10 mouse cellular contexts compared by ENCODE assay signal in genomic region chr4:133804401-133805263, GRCm38 (mm10). TPM values are rescaled to one million over a fixed set of nuclear protein-coding genes. Genes with fewer than 3 reads are reported as not detected.
DNase-seq lines count a peak whose midpoint lies in the region; ATAC-seq and TF ChIP-seq lines count a peak whose summit lies in the region.
"Had no signal": no experiment of that assay in that cellular context is flagged by ENCODE, and none has a peak within 500 bp of the region (broad histone marks: within the 10 kb centered on the region; RNA-seq: fewer than 3 reads in every experiment).

No protein-coding gene starts in this region.

- no peak for TF ChIP-seq CTCF in ES-Bruce4 (IDR thresholded peaks at IDR 0.05; ENCODE audit: low read depth, low read length)

- DNase-seq in 416B (ENCODE audit: low read depth) = peak; percentile 77
- peak; percentile 73 for DNase-seq in induced T-regulatory cell, adult 2 months (ENCODE audit: low read depth)
- DNase-seq in naive thymus-derived CD4-positive, alpha-beta T cell, adult 2 months (ENCODE audit: low read depth) = peak; percentile 51
- no peak for DNase-seq in embryo, embryonic 11 days
- no peak for DNase-seq in layer of hippocampus, postnatal 25 days (ENCODE audit: extremely low spot score in 1 of 2, low spot score in 1 of 2)
- no peak for DNase-seq in frontal cortex, postnatal 14 days (ENCODE audit: low spot score in 2 of 2)
- DNase-seq: cerebellum, postnatal 36 days had no signal

- 0 out of 2 replicates have a peak overlapping the region, but pooled peaks have one; percentile 52 for H3K27ac ChIP-seq in ES-Bruce4 (ENCODE audit: insufficient read depth, low read length)
- H3K27ac ChIP-seq in hindbrain, embryonic 16.5 days (ENCODE audit: low read depth, low read length) = no peak overlapping the region
- H3K27ac ChIP-seq: hindbrain, embryonic 15.5 days had no signal

- H3K4me1 ChIP-seq in ES-Bruce4 (ENCODE audit: control insufficient read depth, insufficient read depth, low read length) = peaks cover 4% of the 10 kb centered on the region
- H3K4me1 ChIP-seq in hindbrain, embryonic 16.5 days (ENCODE audit: control insufficient read depth, insufficient read depth, low read depth, low read length) = no peaks in the 10 kb centered on the region
- H3K4me1 ChIP-seq: hindbrain, embryonic 15.5 days had no signal

- no peak for TF ChIP-seq POLR2A in ES-Bruce4 (IDR thresholded peaks at IDR 0.05; ENCODE audit: insufficient read depth, low read length)

- no peak for ATAC-seq in hindbrain, embryonic 16.5 days

- 79% methylated on average over 15 of the region's 15 CpGs for WGBS in hindbrain, embryonic 16.5 days

- H3K36me3 ChIP-seq in ES-Bruce4 (ENCODE audit: control insufficient read depth, insufficient read depth, low read length, poor library complexity, severe bottlenecking) = no peaks in the 10 kb centered on the region
- H3K36me3 ChIP-seq in hindbrain, embryonic 16.5 days (ENCODE audit: control insufficient read depth, insufficient read depth, low read length) = no peaks in the 10 kb centered on the region
- H3K36me3 ChIP-seq: hindbrain, embryonic 15.5 days had no signal

- no peaks in the 10 kb centered on the region for H3K9me3 ChIP-seq in ES-Bruce4 (replicated peaks; ENCODE audit: control insufficient read depth, insufficient read depth, low read length, poor library complexity, severe bottlenecking)
- no peaks in the 10 kb centered on the region for H3K9me3 ChIP-seq in hindbrain, embryonic 16.5 days (ENCODE audit: control insufficient read depth, low read length)
- H3K9me3 ChIP-seq: hindbrain, embryonic 15.5 days had no signal

- no peaks in the 10 kb centered on the region for H3K27me3 ChIP-seq in ES-Bruce4 (ENCODE audit: control insufficient read depth, insufficient read depth, low read length, poor library complexity, severe bottlenecking)
- H3K27me3 ChIP-seq in hindbrain, embryonic 16.5 days (replicated peaks; ENCODE audit: control insufficient read depth, insufficient read depth, low read length) = no peaks in the 10 kb centered on the region
- H3K27me3 ChIP-seq: hindbrain, embryonic 15.5 days had no signal

- no peak overlapping the region for H3K4me2 ChIP-seq in hindbrain, embryonic 16.5 days (ENCODE audit: low read length)
- H3K4me2 ChIP-seq: hindbrain, embryonic 15.5 days had no signal

- TF ChIP-seq EP300 in ES-Bruce4 (IDR thresholded peaks at IDR 0.05; ENCODE audit: insufficient read depth, low read depth, low read length) = no peak

- no peak overlapping the region for H3K4me3 ChIP-seq in ES-Bruce4 (ENCODE audit: low read depth, low read length)
- H3K4me3 ChIP-seq in hindbrain, embryonic 16.5 days (ENCODE audit: low read length) = no peak overlapping the region
- H3K4me3 ChIP-seq: hindbrain, embryonic 15.5 days had no signal

- no peak overlapping the region; the same call in 1 of the 2 replicates for H3K9ac ChIP-seq in ES-Bruce4 (ENCODE audit: low read depth, poor library complexity, severe bottlenecking)
- no peak overlapping the region for H3K9ac ChIP-seq in hindbrain, embryonic 16.5 days (ENCODE audit: low read depth, low read length)
- H3K9ac ChIP-seq: hindbrain, embryonic 15.5 days had no signal

RNA-seq across cellular contexts. Expression of gene Arid1a, which starts 48.1 kb away (rescaled TPM):
- polyA plus RNA-seq in ES-Bruce4 (2011; ENCODE audit: insufficient read depth, insufficient read length, low read depth, missing spikeins) = 119 and 123 TPM in 2 replicates
- polyA plus RNA-seq in hindbrain, embryonic 16.5 days (2015; fragmentation: Nextera tagmentation; extraction: Ambion mirVana) = 24.2 and 25.2 TPM in 2 replicates
- total RNA-seq in layer of hippocampus, postnatal 25 days (2021) = 10 to 100 TPM; 68.5 to 88.4 TPM

Comparison
In these comparisons a context has a peak if more than half of its experiments do, and no peak if none do; other contexts are left out.
1. DNase-seq: peak in 416B (single experiment), induced T-regulatory cell, adult 2 months (single experiment) and naive thymus-derived CD4-positive, alpha-beta T cell, adult 2 months (single experiment); none in embryo, embryonic 11 days (single experiment), layer of hippocampus, postnatal 25 days (0 of 2) and frontal cortex, postnatal 14 days (0 of 2).